Mouse (Mus musculus): ENCODE data around the gene Shb.

Gene Shb

DNA sequence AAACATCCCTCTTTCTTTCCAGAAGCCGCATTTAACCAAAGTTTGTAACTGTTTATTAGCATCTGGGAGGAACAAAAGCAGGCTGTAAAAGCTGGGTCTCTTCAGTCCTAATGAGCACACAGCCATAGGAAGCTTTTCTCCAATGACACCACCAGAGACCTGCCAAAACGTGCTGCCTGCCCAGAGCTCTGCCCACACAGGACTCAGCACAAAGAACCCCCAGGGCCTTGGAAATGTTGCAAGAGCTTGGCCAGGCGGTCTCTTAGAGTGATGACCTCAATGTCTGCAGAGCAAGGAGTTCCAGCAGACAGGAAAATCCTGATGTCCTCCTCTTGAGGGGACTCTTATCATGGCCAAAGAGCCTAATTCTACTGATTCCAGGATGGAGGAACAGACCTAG is 28.5 kb downstream of the Shb start:
- peak; percentile 78 for DNase-seq (ENCODE audit: low read depth)

DNA sequence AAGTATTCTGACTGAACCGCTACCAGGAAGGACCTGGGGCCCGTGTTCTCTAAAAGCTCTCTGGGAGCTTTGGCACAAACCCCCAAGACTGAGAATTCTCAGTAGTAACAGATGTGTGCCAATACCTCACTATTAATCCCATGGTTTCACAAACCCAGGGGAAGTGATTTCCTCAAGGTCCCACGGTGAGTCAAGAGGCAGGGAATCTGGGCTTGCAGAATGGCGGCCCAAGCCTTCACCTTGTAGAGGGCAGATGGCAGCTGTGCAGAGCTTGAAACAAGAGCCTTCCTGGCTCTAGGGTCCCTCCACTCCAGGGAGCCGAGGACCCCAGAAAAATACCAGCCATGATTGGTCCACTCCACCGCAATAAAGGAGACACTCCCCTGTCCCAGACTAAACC is 28.9 kb downstream of the Shb start:
- DNase-seq (ENCODE audit: low read depth), result no peak

- DNase-seq (ENCODE audit: low read depth), result no peak
Measured at GRCm38 (mm10) chr4:45502002-45502401, 30.3 kb downstream of the Shb start.

- no peak for DNase-seq (ENCODE audit: low read depth)
Measured at GRCm38 (mm10) chr4:45500381-45500780, 31.9 kb downstream of the Shb start.

GRCm38 (mm10) chr4:45499556-45499955 is 32.7 kb downstream of the Shb start:
- DNase-seq (ENCODE audit: low read depth), result no peak

DNA sequence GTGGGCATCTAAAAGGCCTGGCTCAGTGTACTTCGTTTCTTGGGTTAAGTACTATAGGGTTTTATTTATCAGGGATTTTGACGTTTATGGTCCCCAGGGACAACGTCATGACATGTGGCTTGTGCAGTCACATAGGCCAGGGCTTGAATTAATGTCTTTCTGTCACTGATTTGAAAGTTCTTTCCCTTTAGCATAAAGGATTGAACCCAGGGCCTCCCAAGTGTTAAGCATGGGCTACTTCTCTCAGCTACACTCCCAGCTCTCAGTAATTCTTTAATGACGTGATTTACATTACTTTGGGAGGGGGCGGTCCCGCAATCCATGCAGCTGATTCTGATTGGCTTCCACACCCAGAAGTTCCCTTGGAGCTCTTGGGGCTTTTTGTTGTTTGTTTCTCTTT is 33.2 kb downstream of the Shb start:
- DNase-seq (ENCODE audit: low read depth), result no peak

- DNase-seq (ENCODE audit: low read depth), result no peak
Measured at GRCm38 (mm10) chr4:45498345-45498744, 33.9 kb downstream of the Shb start.

DNA sequence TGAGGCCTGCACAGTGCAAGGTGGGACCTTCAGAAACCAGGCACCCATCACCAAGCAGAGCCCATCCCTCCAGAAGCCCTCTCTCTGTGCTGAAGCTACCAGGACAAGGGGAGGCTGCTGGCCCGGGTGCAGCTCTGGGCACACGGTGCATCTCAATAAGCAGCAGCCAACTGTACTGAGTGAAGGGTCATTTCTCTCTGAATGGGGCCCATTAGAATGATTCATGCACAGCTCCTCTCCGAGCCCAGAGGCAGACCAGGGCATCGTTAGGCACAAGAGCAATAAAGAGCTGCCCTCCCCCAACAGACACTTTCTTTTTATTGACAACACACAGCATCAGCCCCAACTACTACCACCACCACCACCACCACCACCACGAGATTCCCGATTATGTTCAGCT is 35.0 kb downstream of the Shb start:
- no peak for DNase-seq (ENCODE audit: low read depth)

DNA sequence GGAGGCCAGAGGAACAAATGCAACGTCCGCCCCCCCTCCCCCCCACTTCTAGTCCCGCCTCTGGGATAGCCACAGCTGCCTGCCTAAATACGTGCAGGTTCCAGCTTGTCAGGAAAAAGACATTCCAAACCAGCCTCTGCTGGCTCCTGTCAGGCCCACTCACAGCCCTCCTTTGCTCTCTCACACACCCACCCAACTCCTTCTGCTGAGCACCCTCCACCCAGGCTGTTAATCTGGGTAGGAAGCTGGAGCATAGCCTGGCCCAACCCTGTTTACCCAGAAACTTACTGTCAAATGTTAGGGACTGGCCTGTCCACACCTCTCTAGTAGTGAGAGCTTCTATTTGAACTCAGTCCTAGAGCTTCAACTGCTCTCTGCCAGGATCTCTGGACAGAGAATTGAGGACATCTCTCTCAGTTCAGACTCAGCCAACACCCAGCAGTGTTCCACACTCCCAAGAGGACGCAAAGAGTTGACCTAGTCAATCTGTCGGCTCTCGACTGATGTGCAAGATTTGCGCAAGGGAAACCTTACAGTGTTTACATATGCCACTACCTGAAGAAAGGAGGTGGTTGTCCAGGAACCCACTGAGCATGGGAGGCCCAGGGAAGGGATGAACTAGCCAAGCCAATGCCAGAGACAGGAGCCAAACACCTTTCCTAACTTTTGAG is 36.6 kb downstream of the Shb start:
- DNase-seq (ENCODE audit: low read depth), result no peak

DNA sequence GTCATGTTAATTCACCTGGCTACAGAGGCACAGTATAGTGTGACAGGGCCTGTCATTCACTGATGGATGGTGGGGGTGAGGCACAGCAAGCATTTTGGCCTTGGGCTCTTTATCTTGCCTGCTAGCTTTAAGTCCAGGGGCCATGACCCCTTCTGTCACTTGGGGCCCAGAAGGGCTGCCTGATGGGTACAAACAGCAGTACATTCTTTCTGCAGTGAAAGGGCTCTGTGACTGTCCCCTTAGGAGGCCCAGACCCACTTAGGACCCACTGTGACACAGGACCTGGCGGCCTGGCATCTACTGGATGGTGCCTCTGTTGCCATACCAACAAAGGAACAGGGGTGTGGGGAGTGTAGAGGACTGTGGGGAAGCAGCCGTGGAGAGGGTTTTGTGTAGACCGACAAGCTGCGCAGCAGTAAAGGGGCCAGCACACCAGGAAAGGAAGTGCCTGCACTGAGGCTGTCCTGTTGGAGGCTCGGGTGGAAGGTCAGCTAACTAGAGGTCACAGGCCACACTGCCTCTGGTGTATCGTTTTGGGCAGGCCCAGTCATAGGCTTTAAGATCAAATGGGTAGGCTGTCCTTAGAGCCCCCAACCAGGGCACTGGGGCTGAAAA is 38.4 kb downstream of the Shb start:
- no peak for DNase-seq (ENCODE audit: low read depth)

DNA sequence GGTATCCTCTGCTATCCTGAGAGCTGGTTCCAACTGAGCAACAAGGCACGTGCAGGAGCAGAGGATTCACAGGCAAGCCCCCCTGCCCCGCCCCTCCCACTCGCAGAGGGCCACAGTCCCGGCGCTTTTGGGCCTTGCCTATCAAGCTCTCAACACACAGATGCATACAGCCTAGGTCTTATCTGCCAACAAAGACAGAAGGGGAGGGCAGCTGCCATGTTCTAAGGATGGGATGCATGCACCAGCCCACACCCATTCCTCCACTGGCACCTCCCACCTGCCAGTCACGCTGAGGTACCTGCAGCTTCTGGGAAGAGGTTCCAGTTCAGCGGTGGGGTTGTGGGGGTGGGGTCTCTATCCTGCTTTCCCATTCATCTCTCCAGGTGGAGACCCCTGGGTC is 39.2 kb downstream of the Shb start:
- no peak for DNase-seq (ENCODE audit: low read depth)

DNA sequence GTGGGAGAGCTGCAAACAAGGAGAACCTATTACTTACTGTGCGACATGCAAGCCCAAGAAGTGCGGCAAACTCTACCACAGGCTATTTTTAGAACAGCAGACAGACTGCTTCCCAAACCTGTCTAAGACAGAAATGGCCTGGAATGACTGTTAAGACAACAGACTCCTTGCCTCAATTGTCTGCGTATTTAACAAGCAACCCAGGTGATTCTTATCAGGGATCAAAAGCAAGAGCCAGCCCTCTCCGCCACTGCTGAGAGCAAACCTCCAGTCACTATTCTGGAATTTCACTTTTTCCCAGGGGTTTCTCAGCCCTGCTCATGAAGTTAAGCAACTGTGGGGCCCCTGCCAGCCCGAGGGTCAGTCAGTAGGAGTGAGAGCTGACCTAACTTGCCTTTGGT is 39.6 kb downstream of the Shb start:
- DNase-seq (ENCODE audit: low read depth), result peak; percentile 84

DNA sequence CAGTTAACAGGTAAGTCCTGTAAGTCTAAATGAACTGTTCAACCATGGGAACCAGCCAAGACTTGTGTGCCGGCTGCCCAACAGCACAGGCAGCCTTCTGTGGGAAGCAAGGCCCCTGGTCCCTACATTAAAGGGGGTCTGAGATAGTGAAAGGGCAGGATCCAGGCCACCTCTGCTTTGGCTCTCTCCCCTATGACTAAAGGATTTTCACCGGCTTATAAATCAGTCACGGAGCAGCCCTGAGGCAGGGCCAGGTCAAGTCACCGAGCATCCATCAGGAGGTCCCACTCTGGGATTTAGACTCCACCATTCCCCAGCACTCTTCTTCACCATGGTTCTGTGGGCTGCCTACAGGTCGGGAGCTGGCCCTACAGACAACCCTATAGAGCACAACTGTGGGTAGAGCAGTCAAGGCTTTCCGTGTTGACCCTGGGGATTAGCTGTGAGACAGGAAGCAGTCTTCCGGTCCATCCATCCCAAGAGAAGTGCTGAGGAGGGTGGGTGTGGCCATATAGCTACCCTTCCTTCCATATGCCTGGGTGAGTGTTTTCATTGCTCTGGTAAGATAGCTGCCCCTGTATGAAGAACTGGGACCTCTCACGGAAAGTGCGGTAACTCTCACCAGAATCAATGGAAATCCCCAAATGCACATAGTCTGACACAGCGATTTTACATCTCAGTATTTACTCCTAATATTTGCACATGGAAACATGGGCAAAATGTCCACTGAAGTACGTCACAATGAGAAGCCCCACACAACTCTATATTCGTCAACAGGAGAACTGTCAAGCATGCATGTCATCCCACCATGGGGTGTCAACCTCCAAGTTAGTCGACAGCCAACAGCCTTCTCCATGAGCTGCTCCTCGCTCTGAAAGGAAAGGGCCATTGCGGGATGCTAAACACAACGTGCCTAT is 40.3 kb downstream of the Shb start:
- DNase-seq (ENCODE audit: low read depth), result no peak

DNA sequence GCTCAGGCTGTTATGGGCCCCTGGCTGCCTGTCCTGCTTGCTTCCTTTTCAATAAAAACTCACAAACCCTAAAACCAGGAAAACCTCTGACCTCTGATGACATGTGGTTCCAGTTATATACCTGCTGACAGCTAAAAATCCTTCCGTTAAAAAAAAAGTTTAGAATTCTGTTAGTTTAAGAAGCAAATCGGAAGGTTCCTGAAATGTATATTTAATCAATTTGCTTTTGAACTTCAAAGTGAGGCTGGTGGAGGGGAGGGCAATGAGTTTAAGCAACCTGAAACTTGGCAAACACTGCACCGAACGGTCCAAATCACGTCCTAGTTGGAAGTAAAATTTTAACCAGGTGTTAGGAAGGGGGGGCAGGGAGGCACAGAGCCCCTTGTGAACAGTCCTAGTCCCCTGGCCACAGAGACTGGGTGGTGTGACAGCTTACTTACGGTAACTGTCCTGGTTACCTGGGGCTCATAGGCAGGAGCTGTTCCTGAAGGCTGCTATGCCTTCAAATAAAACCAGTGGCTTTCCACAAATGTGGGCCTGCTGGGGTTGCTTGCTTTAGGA is 41.1 kb downstream of the Shb start:
- no peak for DNase-seq (ENCODE audit: low read depth)

- DNase-seq (ENCODE audit: low read depth), result no peak
Measured at GRCm38 (mm10) chr4:45490036-45490752, 42.1 kb downstream of the Shb start.

GRCm38 (mm10) chr4:45489141-45490035 is 42.9 kb downstream of the Shb start:
- peak; percentile 78 for DNase-seq (ENCODE audit: low read depth)

GRCm38 (mm10) chr4:45487681-45488081 is 44.6 kb downstream of the Shb start:
- DNase-seq (ENCODE audit: low read depth), result no peak

DNA sequence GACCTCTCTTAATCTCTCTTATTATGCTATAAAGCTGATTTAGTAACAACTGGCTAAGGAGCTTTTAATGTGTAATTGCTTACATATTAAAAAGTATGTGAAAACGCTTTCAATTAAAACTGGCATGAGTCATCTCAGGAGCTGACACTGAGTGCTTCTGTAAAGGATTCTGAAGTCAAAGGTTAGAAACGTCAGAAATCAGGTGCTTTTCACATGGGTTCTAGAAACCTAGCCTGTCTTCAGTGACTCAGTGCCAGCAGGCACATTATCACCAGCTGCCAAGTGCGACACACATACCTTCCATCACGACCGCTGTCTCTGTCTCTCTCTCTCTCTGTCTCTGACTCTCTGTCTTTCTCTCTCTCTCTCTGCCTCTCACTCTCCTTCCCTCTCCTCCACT is 47.2 kb downstream of the Shb start:
- no peak for DNase-seq (ENCODE audit: low read depth)

DNA sequence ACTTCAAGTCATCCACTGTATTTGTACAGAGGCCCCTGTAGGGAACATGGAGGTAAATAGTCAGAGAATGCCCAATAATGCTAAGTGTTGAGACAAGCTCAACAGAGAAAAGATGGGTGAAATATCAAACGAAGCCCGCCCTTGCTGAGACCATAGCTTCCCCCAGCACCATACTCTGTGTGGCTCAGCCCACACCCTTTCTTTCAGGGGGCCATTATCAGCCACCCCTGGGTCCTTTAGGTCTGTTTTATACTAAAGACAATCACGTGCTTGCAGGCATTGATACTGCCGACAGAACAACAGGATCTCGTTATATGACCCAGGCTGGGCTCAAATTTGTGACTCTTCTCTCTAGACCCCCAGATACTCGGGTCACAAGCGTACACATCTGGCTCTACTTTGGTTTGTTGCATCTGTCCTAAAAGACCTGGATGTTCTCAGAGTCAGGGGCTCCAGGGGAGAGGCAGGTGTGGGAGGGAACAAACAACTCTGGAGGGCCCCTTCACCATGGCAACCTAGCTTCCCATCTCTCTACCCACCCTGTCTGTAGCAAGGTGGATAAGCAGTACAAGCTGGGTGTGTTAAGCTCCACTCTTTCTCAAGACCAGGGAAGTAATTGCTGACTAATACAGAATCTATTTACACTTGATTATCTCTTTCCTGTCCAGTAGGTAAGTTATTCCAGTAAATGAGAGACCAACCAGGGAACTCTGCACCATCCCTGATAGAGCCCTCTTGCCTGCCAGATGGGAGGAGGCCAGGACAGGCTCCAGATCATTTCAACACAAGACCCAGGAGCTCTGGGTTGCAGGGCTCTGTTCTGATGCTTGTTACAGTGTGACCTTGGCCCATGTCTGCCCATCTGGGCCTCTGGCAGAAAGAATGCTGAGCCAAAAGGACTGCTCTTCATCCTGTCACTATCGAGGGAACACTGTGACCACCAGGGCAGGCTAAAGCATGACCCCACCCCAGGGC is 48.7 kb downstream of the Shb start:
- DNase-seq (ENCODE audit: low read depth), result no peak

DNA sequence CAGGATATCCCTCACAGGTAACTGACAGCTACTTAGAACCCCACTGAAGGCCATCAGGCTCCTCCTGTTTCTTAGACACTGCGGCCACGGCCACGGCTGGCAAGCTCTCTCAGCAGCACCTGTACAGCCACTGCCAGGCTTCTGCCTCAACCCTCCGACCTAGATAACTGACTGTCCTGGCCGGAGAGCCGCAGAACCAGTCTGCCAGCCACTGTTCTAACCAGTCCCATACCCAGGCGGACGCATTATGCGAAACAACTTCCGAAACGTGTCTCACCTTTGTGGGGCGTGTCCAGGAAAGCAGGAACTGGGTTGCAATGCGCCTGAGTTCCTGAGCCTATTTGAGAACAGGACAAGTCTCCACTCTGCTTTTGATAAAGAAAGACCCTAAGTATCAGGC is 50.0 kb downstream of the Shb start:
- DNase-seq (ENCODE audit: low read depth), result no peak

Data from fibroblast of lung, adult 2 months (primary cell).